ENCODE assay signal across 8 mouse cellular contexts in genomic region chr6:38341751-38342665, GRCm38 (mm10). TPM values are rescaled to one million over a fixed set of nuclear protein-coding genes. Genes with fewer than 3 reads are reported as not detected.
A peak's percentile ranks its signal among the peaks of the same experiment; 100 is the strongest.
DNase-seq lines count a peak whose midpoint lies in the region; ATAC-seq and TF ChIP-seq lines count a peak whose summit lies in the region.

No protein-coding gene starts in this region.

- WGBS in macrophage (ENCODE audit: missing documents) = 15% methylated on average over 11 of the region's 11 CpGs
- 72% methylated on average over 11 of the region's 11 CpGs for WGBS in midbrain, postnatal 0 days
- WGBS in hindbrain, embryonic 14.5 days = 74% methylated on average over 11 of the region's 11 CpGs

- no peaks in the 10 kb centered on the region for H3K4me1 ChIP-seq in midbrain, postnatal 0 days (ENCODE audit: insufficient read depth, low read length)
- H3K4me1 ChIP-seq in hindbrain, embryonic 14.5 days (replicated peaks; ENCODE audit: control insufficient read depth, insufficient read depth, low read length) = no peaks in the 10 kb centered on the region

- peak overlapping the region; percentile 15; the same call in 1 of the 2 replicates for H3K27ac ChIP-seq in macrophage
- H3K27ac ChIP-seq in midbrain, postnatal 0 days (ENCODE audit: low read depth, low read length) = no peak overlapping the region
- H3K27ac ChIP-seq in hindbrain, embryonic 14.5 days = no peak overlapping the region

- no peaks in the 10 kb centered on the region for H3K9me3 ChIP-seq in midbrain, postnatal 0 days (ENCODE audit: low read length)
- H3K9me3 ChIP-seq in hindbrain, embryonic 14.5 days (ENCODE audit: control insufficient read depth, low read length) = no peaks in the 10 kb centered on the region

- no peak for TF ChIP-seq CTCF in midbrain, postnatal 0 days (IDR thresholded peaks at IDR 0.05)

- no peak for DNase-seq in cerebellum, postnatal 4 days (ENCODE audit: low spot score in 2 of 2)
- peak; percentile 46 for DNase-seq in A20 (ENCODE audit: low read depth, low spot score)
- DNase-seq in cerebellum, adult 8-10 months = peak; percentile 51
- no peak for DNase-seq in midbrain, postnatal 0 days (ENCODE audit: low spot score)
- DNase-seq in hindbrain, embryonic 14.5 days (ENCODE audit: low spot score) = no peak

- peak; percentile 56 for ATAC-seq in cerebellum, adult (ENCODE audit: insufficient number of reproducible peaks, low FRiP score, low TSS enrichment)
- ATAC-seq in frontal cortex, adult (ENCODE audit: low TSS enrichment) = no peak
- ATAC-seq in midbrain, postnatal 0 days (ENCODE audit: low FRiP score) = no peak
- no peak for ATAC-seq in hindbrain, embryonic 14.5 days (ENCODE audit: low FRiP score)

- H3K79me2 ChIP-seq in macrophage (ENCODE audit: inconsistent target) = peaks cover 100% of the 10 kb centered on the region

- peaks cover 32% of the 10 kb centered on the region for H3K36me3 ChIP-seq in macrophage (ENCODE audit: inconsistent target)
- H3K36me3 ChIP-seq in midbrain, postnatal 0 days (ENCODE audit: insufficient read depth, low read length) = no peaks in the 10 kb centered on the region
- no peaks in the 10 kb centered on the region for H3K36me3 ChIP-seq in hindbrain, embryonic 14.5 days (replicated peaks; ENCODE audit: control insufficient read depth, insufficient read depth)

- no peak overlapping the region for H3K9ac ChIP-seq in midbrain, postnatal 0 days (replicated peaks; ENCODE audit: low read length, poor library complexity, severe bottlenecking)
- no peak overlapping the region for H3K9ac ChIP-seq in hindbrain, embryonic 14.5 days

- H3K4me2 ChIP-seq in midbrain, postnatal 0 days (ENCODE audit: low read depth, low read length, poor library complexity, severe bottlenecking) = no peak overlapping the region
- H3K4me2 ChIP-seq in hindbrain, embryonic 14.5 days (replicated peaks) = no peak overlapping the region

- no peaks in the 10 kb centered on the region for H3K27me3 ChIP-seq in midbrain, postnatal 0 days (ENCODE audit: insufficient read depth, low read length)
- H3K27me3 ChIP-seq in hindbrain, embryonic 14.5 days (ENCODE audit: control insufficient read depth, insufficient read depth, low read length) = no peaks in the 10 kb centered on the region

- H3K4me3 ChIP-seq in macrophage (ENCODE audit: inconsistent target) = peak overlapping the region; percentile 3; the same call in 1 of the 2 replicates
- no peak overlapping the region for H3K4me3 ChIP-seq in midbrain, postnatal 0 days (ENCODE audit: low read depth, low read length)
- H3K4me3 ChIP-seq in hindbrain, embryonic 14.5 days (replicated peaks; ENCODE audit: low read length) = no peak overlapping the region

RNA-seq across cellular contexts. Expression of gene Zc3hav1, which starts 12.4 kb away (rescaled TPM):
- 100 to 1,000 TPM; 160 to 712 (median 403) TPM for total RNA-seq in macrophage (2018; cell fraction: chromatin; rRNA removed)
- total RNA-seq in macrophage (2018; cell fraction: cytosol; rRNA removed) = 100 to 1,000 TPM; 119 to 238 (median 164) TPM
- total RNA-seq in macrophage (2018; cell fraction: nucleus; rRNA removed) = 100 to 1,000 TPM; 155 to 574 (median 351) TPM
- polyA plus RNA-seq in macrophage (2018) = 77.0 to 95.7 TPM (median 95.3 TPM) in 3 replicates
- 3.5 and 4.5 TPM in 2 replicates for total RNA-seq in midbrain, postnatal 0 days (2014; rRNA removed)
- 2.1 and 2.4 TPM in 2 replicates for polyA plus RNA-seq in midbrain, postnatal 0 days (2015; fragmentation: Nextera tagmentation; extraction: Ambion mirVana)
- polyA plus RNA-seq in hindbrain, embryonic 14.5 days (2014; fragmentation: Nextera tagmentation; extraction: Ambion mirVana) = 0.98 and 1.5 TPM in 2 replicates

RNA-seq across cellular contexts. Expression of gene Ttc26, which starts 39.3 kb away (rescaled TPM):
- total RNA-seq in macrophage (2018; cell fraction: chromatin; rRNA removed) = 1 to 10 TPM in 13 of 26 experiments, under 1 TPM in 8, not detected in 5; 0.43 to 4.4 (median 1.4) TPM
- total RNA-seq in macrophage (2018; cell fraction: cytosol; rRNA removed) = under 1 TPM; 0.09 to 0.89 (median 0.42) TPM
- 1 to 10 TPM in 5 of 26 experiments, under 1 TPM in 19, not detected in 2; 0.12 to 1.7 (median 0.50) TPM for total RNA-seq in macrophage (2018; cell fraction: nucleus; rRNA removed)
- polyA plus RNA-seq in macrophage (2018) = 0.19 to 0.32 TPM (median 0.26 TPM) in 3 replicates
- 7.5 and 8.6 TPM in 2 replicates for total RNA-seq in midbrain, postnatal 0 days (2014; rRNA removed)
- 2.8 and 3.3 TPM in 2 replicates for polyA plus RNA-seq in midbrain, postnatal 0 days (2015; fragmentation: Nextera tagmentation; extraction: Ambion mirVana)
- polyA plus RNA-seq in hindbrain, embryonic 14.5 days (2014; fragmentation: Nextera tagmentation; extraction: Ambion mirVana) = 4.1 and 5.9 TPM in 2 replicates

RNA-seq across cellular contexts. Expression of gene Zc3hav1l, which starts 42.9 kb away (rescaled TPM):
- 10 to 100 TPM in 1 of 26 experiments, 1 to 10 TPM in 22, under 1 TPM in 3; 0.65 to 10.1 (median 1.6) TPM for total RNA-seq in macrophage (2018; cell fraction: chromatin; rRNA removed)
- total RNA-seq in macrophage (2018; cell fraction: cytosol; rRNA removed) = under 1 TPM; 0.11 to 0.65 (median 0.30) TPM
- 10 to 100 TPM in 1 of 26 experiments, 1 to 10 TPM in 23, under 1 TPM in 2; 0.81 to 17.1 (median 2.3) TPM for total RNA-seq in macrophage (2018; cell fraction: nucleus; rRNA removed)
- 0.25 to 1.6 TPM (median 0.59 TPM) in 3 replicates for polyA plus RNA-seq in macrophage (2018)
- 8.1 and 11.0 TPM in 2 replicates for total RNA-seq in midbrain, postnatal 0 days (2014; rRNA removed)
- polyA plus RNA-seq in midbrain, postnatal 0 days (2015; fragmentation: Nextera tagmentation; extraction: Ambion mirVana) = 3.6 and 3.7 TPM in 2 replicates
- polyA plus RNA-seq in hindbrain, embryonic 14.5 days (2014; fragmentation: Nextera tagmentation; extraction: Ambion mirVana) = 8.9 and 9.3 TPM in 2 replicates

Comparison
In these comparisons a context has a peak if more than half of its experiments do, and no peak if none do; other contexts are left out.
1. DNase-seq: peak in A20 (single experiment) and cerebellum, adult 8-10 months (single experiment); none in cerebellum, postnatal 4 days (0 of 2), midbrain, postnatal 0 days (single experiment) and hindbrain, embryonic 14.5 days (single experiment).
2. RNA of gene Zc3hav1, which starts 12.4 kb away (polyA plus RNA-seq): 77.0 to 95.7 TPM in macrophage; 2.1 to 2.4 TPM in midbrain, postnatal 0 days and 0.98 to 1.5 TPM in hindbrain, embryonic 14.5 days; every median in the first group is over 10 times any median in the second.